Mouse (Mus musculus): ENCODE measurements around the gene Pbx1.

Gene Pbx1

DNA sequence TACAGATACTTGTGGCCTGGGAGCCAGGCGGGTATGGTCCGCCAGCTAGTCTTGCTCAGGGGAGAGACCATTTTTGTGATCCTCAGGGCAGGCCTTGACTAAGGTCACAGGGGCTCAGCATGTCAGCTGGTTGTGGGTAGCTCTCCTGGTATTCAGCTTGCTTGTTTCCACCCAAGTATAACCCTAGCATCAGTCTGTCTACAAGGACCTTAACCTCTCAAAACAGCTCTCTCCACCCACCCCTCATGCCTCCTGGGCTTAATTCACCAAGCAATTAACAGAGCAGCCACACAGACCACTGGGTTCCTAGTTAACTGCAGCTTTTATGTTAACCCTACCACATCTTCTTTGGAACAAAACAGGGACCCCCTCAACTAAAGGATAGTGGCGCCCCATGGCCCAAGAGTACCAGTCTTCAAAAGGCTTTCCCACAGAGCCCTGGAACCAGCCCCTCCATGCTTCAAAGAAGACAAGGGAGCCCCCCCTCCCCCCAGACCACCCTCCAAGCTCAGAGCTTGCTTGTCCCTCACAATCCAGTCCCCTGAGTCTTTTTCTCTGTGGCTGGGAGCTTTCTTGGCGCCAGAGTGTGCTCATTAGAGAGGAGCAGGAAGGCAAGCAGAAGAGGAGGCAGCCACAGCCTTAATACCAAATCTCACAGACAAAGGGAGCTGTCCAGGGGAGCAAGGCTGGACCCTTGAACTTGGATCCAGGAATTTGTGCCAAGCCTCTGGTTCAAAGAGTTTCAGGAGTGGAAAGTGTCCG, 48.1 kb downstream of the Pbx1 start:
- DNase-seq (ENCODE audit: low spot score in 2 of 2): no peak

DNA sequence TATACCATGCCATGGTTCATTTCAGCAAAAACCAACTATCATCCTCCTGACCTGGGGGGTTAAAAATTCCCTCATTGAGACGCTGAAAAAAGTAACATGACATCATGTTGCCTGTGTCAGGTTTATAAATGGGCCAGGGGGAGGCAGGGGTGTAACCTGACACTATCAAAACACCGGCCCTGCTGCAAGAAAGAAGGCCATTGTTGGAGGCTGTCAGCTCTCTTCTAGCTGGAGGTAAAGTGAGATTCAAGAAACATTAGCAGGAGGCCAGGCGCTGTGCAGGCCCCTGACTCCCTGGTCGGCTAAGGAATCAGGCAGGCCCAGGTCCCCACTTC, 49.3 kb downstream of the Pbx1 start:
- no peak for DNase-seq (ENCODE audit: low spot score in 2 of 2)

DNA sequence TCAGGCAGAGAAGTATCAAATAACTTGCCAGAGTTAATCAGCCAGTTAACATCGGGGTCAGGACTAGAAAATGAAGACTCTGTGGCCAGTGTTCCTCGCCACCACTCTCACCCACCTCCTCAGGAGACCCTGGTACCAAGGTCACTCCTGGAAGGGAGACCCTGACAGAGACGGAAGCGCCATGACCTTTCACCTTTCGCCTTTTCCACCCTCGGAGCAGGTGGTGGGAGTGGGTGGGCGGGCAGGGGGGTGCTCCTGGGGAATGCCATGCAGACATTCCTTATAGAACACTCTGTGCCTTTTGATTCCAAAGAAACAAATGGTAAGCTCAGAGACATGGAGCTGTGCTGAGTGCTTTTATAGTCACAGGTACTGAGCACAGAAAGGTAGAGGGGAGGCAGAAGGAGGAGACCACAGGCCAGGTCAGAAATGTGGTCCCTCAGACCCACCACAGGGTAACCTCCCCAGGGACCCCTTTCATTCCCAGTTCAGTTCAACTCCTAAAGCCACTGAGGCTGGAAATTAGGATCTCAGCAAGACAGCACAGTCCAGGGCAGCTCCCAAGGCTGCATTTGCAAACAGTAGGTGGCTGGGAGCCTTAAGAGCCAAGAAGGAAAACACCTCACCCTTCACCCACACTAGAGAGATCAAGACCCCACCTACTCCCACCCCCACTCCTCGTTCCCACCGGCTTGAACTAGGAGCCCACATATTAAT, 49.8 kb downstream of the Pbx1 start:
- no peak for DNase-seq (ENCODE audit: low spot score in 2 of 2)

DNA sequence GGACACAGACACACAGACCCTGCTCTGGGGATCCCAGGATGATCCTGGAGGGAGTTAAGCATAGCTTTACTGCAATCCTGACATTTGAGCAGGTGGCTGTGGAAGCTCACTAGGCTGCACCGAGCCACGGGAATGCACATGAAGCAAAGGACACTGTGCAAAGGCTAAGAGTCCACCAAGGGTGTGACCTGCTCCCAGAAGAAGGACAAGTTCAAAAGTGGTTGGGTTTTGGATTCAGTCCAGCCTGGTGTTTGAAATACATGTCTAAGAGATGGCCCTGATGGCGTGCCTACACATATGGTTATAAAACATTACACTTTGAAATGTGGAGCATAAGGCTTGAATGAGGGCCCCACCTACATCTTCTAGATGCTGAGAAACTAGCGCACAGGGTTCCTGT, 50.6 kb downstream of the Pbx1 start:
- DNase-seq (ENCODE audit: low spot score in 2 of 2): no peak

DNA sequence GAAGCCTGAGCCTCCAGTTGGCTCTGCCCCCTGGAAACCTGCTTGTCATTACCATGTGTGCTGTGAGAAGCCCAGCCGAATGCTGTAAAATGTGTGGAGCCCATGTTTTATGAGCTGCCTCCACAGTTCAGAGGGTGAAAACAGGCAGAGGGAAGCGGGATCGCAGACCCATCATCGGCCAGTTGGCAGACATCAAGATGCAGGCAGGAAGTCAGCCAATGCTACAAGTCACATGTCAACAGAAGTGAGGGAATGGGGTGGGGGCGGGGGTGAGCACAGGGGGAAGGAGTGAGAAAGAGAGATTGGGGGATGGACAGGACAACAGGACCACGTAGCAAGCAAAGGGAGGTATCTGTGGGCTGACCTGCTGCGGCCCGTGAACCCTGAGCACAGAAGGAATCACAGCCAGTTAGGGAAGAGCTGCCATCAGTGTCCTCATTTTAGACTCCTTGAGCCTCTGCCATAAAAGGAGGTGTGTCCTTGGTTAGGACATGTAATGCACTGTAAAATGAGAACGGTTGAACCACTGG, 51.8 kb downstream of the Pbx1 start:
- no peak for DNase-seq (ENCODE audit: low spot score in 2 of 2)

DNA sequence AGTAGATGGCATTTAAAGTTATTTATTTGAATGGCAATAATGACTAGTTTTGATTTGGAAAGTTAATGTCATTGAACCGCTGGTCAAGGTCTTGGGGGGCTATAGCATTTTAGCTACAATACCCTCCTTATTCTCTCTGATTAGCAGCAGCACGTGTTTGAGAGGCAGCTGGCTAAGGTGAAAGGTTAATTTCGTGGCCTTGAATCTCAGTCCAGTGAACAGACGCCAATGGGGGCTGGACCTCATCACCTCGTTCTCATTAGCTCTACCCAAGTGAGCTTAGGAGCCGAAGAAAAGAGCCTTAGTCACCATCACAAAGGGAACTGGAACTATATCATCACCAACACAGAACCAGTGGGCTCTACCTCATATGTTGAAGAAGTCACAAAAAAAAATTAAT, 54.4 kb downstream of the Pbx1 start:
- no peak for DNase-seq (ENCODE audit: low spot score in 2 of 2)

DNA sequence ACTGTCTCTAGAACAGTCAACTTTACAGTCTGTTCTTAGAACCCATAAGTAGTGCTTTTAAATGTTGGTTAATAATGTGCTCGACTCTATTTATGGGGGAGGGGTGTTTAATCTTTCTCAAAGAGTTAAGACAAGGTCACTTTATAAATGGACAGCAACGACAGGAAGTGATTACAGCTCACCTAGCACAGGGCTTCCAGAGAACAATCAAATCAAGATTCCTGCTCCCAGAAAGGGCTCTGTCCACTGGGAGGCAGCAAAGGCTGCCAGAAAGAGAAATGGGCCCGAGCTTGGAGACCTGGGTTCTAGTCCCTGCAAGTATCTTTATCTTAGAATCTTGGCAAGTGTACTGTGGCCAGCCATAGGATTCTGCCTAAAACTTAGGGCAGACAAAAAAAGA, 55.7 kb downstream of the Pbx1 start:
- DNase-seq (ENCODE audit: low spot score in 2 of 2): no peak

DNA sequence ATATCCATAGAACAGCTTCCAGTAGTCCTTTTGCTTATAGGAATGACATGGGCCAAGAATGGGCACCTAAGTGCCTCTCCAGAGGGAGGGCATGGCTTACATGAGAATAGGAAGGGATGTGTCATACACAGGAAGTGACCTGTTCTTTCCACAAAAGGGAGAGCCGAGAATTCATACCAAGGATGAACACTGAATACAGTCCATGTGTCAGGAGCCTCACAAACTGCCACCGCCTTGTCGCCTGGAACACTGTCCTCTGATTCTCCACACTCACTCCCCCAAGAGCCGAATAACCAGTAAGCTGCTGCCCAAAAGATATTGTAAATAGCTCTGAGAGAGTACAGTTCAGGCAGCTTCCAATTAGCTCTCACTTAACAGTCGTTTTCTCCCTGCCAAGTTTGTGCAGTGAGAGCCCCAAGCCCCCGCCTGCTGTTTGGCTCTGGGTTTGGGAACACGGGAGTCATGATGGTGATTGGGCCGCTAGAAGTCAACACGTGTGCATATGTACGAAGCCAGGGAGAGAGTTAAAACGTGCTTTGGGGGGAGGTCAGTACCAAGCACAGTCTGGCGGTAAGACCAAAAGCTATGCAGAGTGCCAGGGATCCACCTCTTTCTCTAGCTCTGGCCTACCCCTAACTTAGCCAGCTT, 57.0 kb downstream of the Pbx1 start:
- no peak for DNase-seq (ENCODE audit: low spot score in 2 of 2)

DNA sequence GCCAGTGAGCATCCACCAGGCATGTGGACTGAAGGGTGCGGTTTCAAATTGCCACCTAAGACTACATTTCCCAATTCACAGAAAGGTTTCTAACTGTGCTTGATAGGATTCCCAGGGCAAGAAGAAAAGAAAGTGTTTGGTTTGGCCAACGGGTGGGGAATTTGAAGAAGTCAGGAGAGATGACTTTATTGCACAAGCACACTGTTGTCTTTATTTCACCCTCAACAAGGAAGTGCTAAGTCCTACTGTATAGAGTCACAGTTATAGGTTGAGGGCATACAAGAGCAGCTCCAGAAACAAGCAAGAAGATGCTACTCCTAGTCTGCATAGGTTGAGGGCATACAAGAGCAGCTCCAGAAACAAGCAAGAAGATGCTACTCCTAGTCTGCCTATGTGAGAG, 60.0 kb downstream of the Pbx1 start:
- no peak for DNase-seq (ENCODE audit: low spot score in 2 of 2)

DNA sequence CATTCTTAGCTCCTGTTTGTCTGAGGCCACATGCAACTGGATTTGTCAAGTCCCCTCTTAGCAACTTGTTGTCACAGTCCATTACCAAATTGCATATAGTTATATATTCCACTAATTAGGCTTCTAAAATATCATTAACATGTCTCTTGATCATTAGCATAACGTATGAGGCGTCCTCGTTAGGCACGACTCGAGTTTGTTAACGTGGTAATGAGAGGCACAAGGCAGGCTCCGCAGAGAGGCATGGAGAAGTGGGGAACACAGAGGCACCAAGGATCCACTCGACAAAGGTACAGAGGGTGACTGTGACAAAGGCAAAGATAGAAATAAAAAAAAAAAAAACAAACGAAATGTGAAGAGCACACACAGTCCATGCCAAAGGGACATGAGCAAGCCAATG, 61.1 kb downstream of the Pbx1 start:
- DNase-seq (ENCODE audit: low spot score in 2 of 2): no peak

DNA sequence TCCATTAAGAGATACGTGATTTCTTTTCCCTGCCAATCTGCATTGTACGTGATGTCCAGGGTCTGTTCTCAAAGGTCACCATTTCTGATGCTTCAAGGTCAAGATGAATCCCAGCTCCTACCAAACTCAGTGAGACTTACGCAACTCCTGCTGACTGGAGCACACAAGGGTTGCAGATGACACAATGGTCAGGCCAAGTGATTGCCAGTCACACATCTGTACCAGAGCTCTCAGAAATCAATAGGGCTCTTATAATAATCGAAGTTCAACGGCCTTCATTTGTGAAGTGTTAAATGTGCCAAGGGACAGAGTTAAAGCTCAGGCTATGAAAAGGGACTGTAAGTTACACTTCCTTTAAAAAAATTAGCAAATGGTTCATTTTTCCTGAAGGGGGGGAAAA, 65.8 kb downstream of the Pbx1 start:
- no peak for DNase-seq (ENCODE audit: low spot score in 2 of 2)

DNA sequence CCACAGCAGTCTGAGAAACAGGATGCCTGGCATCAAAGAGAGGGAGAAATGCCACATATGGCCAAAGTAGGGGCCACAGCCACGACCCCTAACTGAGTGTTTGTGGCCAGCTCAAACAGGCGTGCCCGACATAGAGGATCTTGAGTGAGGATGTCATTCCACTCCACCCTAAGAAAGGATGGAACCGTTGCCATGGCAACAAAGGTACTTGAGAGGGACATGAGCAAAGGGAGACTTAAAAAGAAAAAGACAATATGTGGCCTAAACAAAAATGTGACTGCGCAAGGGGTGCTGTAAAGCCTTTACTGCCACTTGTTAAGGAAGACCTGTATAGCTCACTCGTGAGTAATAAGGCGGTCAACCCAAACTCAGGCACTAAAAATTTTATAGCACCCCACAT, 67.7 kb downstream of the Pbx1 start:
- no peak for DNase-seq (ENCODE audit: low spot score in 2 of 2)

DNA sequence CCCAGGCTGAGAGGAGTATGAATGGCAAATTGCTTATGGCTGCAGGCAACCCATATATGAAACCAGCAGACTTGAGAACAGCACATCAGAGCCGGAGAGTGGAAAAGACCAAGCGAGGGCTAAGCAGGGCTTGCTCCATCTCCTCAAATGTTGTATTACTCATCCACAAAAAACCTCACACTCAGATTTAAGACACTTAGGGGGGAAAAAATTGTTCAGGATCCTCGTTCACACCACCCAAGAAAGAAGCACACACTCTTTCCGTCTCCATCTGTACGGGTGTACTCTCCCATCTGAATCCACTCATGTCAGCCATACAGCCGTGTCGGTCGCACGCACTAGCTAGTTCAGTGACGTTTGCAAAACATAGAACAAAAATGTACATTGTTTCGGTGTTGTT, 69.0 kb downstream of the Pbx1 start:
- no peak for DNase-seq (ENCODE audit: low spot score in 2 of 2)

DNA sequence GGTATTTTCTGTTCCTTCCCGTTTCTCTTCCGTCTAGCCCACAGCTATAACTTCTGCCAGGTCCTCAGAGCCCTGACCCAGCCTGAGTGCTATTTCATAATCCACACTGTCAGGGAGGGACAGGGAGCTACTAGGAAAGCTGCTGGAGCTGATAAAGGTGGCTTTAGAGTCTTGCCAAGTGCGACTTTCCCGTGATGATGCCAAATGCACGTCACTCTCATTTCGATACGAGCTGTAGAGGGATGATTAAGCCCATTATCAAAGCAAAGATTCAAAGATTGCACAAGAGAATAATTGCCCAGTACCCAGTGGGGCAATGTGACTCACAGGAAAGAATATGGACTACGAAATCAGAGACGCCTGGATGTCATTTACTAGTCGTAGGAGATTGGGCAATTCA, 69.6 kb downstream of the Pbx1 start:
- peak in 1 of 2 experiments; percentile 36 for DNase-seq (ENCODE audit: low spot score in 2 of 2)

DNA sequence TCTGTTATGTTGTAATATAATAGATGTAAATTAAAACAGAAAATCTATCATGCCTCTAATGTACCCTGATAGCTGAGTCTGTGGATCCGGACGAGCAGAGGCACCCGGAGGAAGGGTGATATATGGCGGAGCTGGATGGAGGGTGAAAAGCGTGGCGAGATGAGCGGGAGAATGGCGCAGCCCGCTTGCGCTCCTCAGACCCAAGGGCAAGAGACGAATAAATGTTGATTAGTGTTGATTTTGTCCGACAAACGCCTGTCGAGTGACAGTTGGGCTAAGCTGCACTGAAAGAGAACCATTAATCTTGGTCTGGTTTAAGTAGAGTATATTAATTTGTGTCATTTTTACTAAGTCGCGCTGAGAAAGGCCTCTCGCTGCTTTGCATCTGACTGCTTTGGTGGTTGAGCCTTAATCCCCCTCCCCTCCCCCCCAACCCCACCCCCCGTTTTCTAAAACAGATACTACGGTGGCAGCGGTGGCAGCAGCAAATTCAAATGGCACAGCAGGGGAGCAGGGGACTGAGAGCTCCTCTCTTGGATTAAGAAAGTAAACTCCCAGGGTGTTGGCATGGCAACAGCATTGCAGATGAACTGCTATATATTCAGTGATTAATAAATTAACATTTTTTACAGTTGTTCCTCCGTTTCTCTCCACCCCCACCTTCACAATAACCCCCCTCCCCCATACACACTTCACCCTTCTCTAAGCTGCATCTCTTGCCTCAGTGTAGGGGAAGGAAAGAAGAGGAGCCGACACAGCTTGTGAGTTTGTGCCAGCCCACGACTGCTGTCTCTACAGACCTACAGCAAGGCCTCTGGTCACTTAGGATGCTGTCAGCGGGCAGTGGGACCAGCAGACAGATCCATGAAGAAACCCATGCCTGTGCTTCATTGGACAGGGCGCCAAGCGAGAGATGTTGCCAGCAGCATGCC, 74.1 kb downstream of the Pbx1 start:
- DNase-seq (ENCODE audit: low spot score in 2 of 2): no peak

DNA sequence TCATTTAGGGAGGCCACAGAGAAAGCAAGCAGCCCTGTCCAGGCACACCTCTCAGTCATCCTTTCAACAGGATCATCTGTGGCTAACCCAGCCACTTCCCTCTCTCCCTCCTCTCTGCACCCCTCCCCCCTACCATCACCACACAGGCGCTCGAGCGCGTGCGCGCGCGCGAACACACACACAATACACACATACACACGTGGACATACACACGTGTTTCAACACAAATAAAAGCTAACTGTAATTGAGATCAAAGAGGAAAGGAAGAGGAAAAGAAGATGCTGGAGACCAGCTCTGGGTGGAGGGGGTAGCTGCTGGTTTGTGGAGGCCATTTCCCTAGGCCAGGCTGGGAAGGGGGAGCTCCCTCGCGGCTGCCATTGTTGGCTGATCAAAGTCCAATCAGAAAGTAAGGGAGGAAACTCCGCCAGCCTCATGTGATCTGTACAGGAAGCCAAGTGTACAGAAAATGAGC, 75.1 kb downstream of the Pbx1 start:
- no peak for DNase-seq (ENCODE audit: low spot score in 2 of 2)

DNA sequence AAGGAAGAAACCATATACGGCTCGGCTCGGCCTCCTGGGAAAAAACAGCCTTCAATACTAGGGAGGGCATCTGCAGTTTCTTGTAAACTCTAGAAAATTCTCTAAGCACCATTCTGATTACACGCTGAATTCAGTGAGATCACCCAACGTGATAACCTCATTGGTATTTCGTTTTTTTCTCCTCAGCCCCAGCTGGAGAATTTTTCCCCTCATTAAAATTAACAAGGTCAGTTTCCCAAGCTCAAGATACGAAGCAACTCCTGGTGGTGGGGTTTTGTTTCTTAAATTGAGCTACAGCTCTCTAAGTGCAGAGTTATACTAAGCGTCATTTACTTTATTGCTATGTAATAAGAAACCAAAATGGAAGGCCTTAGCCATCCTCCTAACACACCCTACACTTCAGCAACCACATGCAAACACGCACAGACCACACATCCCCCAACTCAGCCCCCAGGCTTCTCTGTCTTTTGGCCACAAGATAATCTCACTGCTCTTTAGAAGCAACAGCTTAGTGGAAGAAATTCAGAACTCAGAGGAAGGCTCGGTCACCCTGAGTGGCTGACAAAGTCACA, 76.0 kb downstream of the Pbx1 start:
- DNase-seq (ENCODE audit: low spot score in 2 of 2): no peak

DNA sequence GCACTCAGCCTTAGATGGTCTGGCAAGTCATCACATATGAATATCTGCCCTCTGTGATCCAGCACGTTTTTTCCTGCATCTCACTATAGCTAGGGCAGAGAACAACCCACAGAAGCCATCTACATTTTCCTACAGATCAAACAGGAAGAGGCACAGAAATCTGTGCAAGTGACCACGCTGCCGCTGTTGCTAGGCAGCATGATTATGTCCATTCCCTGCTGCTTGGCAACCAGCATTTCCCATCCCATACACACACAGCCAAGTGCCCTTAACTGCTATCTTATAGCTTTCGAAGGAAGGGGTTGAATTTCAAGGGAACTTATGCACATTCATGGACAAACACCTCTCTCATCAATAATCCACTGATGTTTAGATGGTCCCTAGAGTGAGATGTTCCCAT, 77.1 kb downstream of the Pbx1 start:
- no peak for DNase-seq (ENCODE audit: low spot score in 2 of 2)

DNA sequence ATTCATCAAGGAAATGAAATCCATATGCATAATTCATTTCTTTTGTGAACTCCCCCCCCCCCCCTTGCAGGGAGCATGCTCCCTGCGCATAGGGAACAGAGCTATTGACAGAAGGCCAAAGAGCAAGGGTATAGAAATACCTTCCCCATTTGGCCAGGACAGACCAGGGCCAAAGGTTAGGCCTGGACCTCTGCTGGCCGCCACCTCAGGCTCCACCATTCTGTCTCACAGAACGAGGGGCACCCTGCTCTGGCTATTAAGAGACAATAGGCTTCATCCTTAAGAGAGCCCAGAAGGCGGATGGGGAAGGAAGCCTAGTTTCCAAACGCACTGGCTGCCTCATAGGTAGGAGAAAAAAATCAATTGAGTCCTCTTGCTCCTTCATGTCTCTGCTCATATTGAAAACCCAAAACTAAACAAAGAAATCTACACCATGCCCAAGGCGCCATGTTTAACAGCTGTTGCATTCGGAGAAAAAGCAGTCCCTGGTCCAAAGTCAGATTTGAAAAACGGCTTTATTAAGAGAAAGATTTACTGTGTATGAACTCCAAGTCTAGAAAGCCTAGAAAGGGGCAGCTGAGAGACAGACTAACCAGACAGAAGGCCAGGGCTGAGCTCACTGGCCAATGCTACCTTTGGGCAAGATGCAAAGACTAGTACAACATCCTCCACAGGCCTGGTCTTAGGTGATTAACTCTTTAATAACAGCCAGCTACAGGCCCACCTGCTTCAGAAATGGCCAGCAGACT, 83.9 kb downstream of the Pbx1 start:
- no peak for DNase-seq (ENCODE audit: low spot score in 2 of 2)

DNA sequence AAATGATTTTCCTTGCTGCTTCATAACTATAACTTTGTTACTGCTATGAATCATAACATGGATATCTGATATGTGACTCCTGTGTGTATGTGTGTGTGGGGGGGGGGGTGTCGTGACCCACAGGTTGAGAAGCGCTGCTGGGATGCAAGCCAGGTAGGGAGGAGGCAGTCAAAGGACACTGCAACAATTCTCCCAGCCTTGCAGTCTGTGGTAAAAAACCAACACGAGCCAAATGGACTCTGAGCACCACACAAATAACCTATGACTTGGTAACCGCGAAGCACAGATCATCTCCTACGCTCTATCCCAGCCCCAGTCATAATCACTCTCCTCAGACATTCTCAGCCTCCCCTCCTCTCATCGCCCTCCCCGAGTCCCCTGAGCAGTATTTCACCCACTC, 87.2 kb downstream of the Pbx1 start:
- DNase-seq (ENCODE audit: low spot score in 2 of 2): no peak

DNA sequence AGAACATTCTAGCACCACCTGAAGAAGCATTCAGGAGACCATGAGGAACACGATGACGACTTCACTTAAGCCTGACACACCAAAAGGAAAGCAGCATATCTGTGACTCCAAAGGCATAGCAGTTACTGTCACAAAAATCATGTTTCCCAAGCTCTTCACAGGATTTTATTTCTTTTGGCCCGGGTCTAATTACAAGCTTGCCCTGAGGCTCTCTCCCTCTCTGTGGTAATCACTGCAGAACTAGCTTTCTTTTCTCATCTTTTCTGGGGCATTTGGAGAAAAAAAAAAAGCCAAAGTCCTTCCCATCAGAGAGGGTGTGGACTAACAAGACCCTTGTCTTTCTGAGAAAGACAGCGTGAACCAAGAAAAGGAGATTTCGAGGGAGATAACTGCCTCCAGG, 87.8 kb downstream of the Pbx1 start:
- no peak for DNase-seq (ENCODE audit: low spot score in 2 of 2)
